Mouse (Mus musculus) MEL (cell line): ENCODE measurements around the gene Pot1b. TPM values are rescaled to one million over a fixed set of nuclear protein-coding genes. Genes with fewer than 3 reads are reported as not detected.

ENCODE experiments used
- DNase-seq: peaks from one replicate; pipeline ENCODE4 v3.0.0; 2011; ENCODE audit warnings: low read depth, low spot score
- H3K27ac ChIP-seq: 2 replicates; pipeline ENCODE4 v1.5.1; 2012; ENCODE audit warnings: low read depth, mild to moderate bottlenecking, control low read depth, low read length, moderate library complexity; ENCODE audit not compliant: control insufficient read depth
- H3K27me3 ChIP-seq, 2 experiments: fragments of 150-350 bp in 1 of 2; sonication (generic) in 1 of 2; 2 replicates each; pipeline ENCODE4 v1.6.1; 2012; ENCODE audit warnings: low read length in 2 of 2, mild to moderate bottlenecking in 2 of 2, improper control_type of control experiment in 1 of 2, moderate library complexity in 1 of 2; ENCODE audit not compliant: insufficient read depth in 2 of 2, control insufficient read depth in 1 of 2
- H3K36me3 ChIP-seq, 2 experiments: 2 replicates each; pipeline ENCODE4 v1.6.1; 2012 to 2014; ENCODE audit warnings: low read length in 2 of 2, improper control_type of control experiment in 1 of 2, inconsistent platforms in 1 of 2, mild to moderate bottlenecking in 1 of 2; ENCODE audit not compliant: insufficient read depth in 2 of 2, control insufficient read depth in 1 of 2
- H3K4me1 ChIP-seq, 2 experiments: fragments of 150-350 bp in 1 of 2; sonication (generic) in 1 of 2; 2 replicates each; pipeline ENCODE4 v1.6.1; 2012; ENCODE audit warnings: low read length in 2 of 2, improper control_type of control experiment in 1 of 2, mild to moderate bottlenecking in 1 of 2; ENCODE audit not compliant: insufficient read depth in 2 of 2, control insufficient read depth in 1 of 2
- H3K4me3 ChIP-seq, 2 experiments: fragments of 150-350 bp in 1 of 2; sonication (generic) in 1 of 2; 2 replicates each; pipeline ENCODE4 v1.5.1; 2012; ENCODE audit warnings: low read depth in 2 of 2, low read length in 2 of 2, mild to moderate bottlenecking in 2 of 2, moderate library complexity in 2 of 2, control low read depth in 1 of 2, improper control_type of control experiment in 1 of 2; ENCODE audit not compliant: control insufficient read depth in 1 of 2, insufficient read depth in 1 of 2
- H3K79me2 ChIP-seq: 2 replicates; pipeline ENCODE4 v1.6.1; 2012; ENCODE audit warnings: mild to moderate bottlenecking, low read length, moderate library complexity; ENCODE audit not compliant: control insufficient read depth, poor library complexity, insufficient read depth
- H3K9ac ChIP-seq: 2 replicates; pipeline ENCODE4 v1.6.1; 2012; ENCODE audit warnings: low read depth, mild to moderate bottlenecking, control low read depth, low read length, moderate library complexity; ENCODE audit not compliant: control insufficient read depth, poor library complexity, severe bottlenecking
- H3K9me3 ChIP-seq: fragments of 150-350 bp; sonication (generic); replicated peaks from 2 replicates; pipeline ENCODE4 v1.6.1; 2012; ENCODE audit warnings: mild to moderate bottlenecking, low read length, improper control_type of control experiment, moderate library complexity; ENCODE audit not compliant: insufficient read depth
- BHLHE40 ChIP-seq: IDR thresholded peaks from 2 replicates; pipeline ENCODE4 v1.6.1; 2012; ENCODE audit warnings: low read depth, mild to moderate bottlenecking, inconsistent platforms, low read length, improper control_type of control experiment, borderline replicate concordance
- CHD1 ChIP-seq: IDR thresholded peaks from 2 replicates; pipeline ENCODE4 v1.6.1; 2012; ENCODE audit warnings: low read depth, mild to moderate bottlenecking, inconsistent platforms, low read length, improper control_type of control experiment
- CTCF ChIP-seq, 3 experiments: IDR thresholded peaks in 2 of 3; conservative IDR thresholded peaks in 1 of 3; 2 replicates each; pipeline ENCODE4 v1.5.1; 2011 to 2012; ENCODE audit warnings: low read length in 3 of 3, low read depth in 2 of 3, mild to moderate bottlenecking in 2 of 3, improper control_type of control experiment in 1 of 3, inconsistent platforms in 1 of 3, mixed read lengths in 1 of 3, moderate library complexity in 1 of 3; ENCODE audit not compliant: control insufficient read depth in 1 of 3, insufficient read depth in 1 of 3, poor library complexity in 1 of 3, severe bottlenecking in 1 of 3
- E2F4 ChIP-seq: IDR thresholded peaks from 2 replicates; pipeline ENCODE4 v1.6.1; 2011; ENCODE audit warnings: low read depth, low read length, improper control_type of control experiment, borderline replicate concordance
- GABPA ChIP-seq: IDR thresholded peaks from 2 replicates; pipeline ENCODE4 v1.6.1; 2012; ENCODE audit warnings: low read depth, mild to moderate bottlenecking, inconsistent platforms, low read length, improper control_type of control experiment, moderate library complexity
- JUND ChIP-seq: IDR thresholded peaks from 2 replicates; pipeline ENCODE4 v1.6.1; 2011; ENCODE audit warnings: low read depth, mild to moderate bottlenecking, improper control_type of control experiment, low read length
- KAT2A ChIP-seq: conservative IDR thresholded peaks from 2 replicates; pipeline ENCODE4 v1.6.1; 2012; ENCODE audit warnings: low read depth, low read length, improper control_type of control experiment, inconsistent platforms
- MEF2A ChIP-seq: IDR thresholded peaks from 2 replicates; pipeline ENCODE4 v1.6.1; 2014; ENCODE audit warnings: low read depth, mild to moderate bottlenecking, inconsistent platforms, low read length, improper control_type of control experiment; ENCODE audit not compliant: poor library complexity, insufficient replicate concordance, severe bottlenecking; ENCODE audit errors: extremely low read depth
- MYB ChIP-seq: IDR thresholded peaks from 2 replicates; pipeline ENCODE4 v1.6.1; 2011; ENCODE audit warnings: mild to moderate bottlenecking, low read depth, low read length, improper control_type of control experiment
- MYC ChIP-seq: IDR thresholded peaks from 2 replicates; pipeline ENCODE4 v1.6.1; 2011; ENCODE audit warnings: low read depth, mild to moderate bottlenecking, low read length, improper control_type of control experiment, moderate library complexity
- NELFE ChIP-seq: IDR thresholded peaks from 2 replicates; pipeline ENCODE4 v1.6.1; 2011; ENCODE audit warnings: low read depth, low read length, improper control_type of control experiment
- NRF1 ChIP-seq: IDR thresholded peaks from 2 replicates; pipeline ENCODE4 v1.6.1; 2014; ENCODE audit warnings: low read depth, mild to moderate bottlenecking, inconsistent platforms, low read length, improper control_type of control experiment, moderate library complexity; ENCODE audit not compliant: poor library complexity, insufficient read depth, severe bottlenecking
- POLR2AphosphoS5 ChIP-seq: IDR thresholded peaks from 2 replicates; pipeline ENCODE4 v1.6.1; 2012; ENCODE audit warnings: low read depth, borderline replicate concordance, mild to moderate bottlenecking, inconsistent platforms, low read length, moderate library complexity, mixed read lengths
- RCOR1 ChIP-seq: IDR thresholded peaks from 2 replicates; pipeline ENCODE4 v1.6.1; 2012; ENCODE audit warnings: low read depth, mild to moderate bottlenecking, inconsistent platforms, low read length, improper control_type of control experiment
- SIN3A ChIP-seq: IDR thresholded peaks from 2 replicates; pipeline ENCODE4 v1.6.1; 2012; ENCODE audit warnings: low read length, improper control_type of control experiment, inconsistent platforms
- SMC3 ChIP-seq: IDR thresholded peaks from 2 replicates; pipeline ENCODE4 v1.6.1; 2011; ENCODE audit warnings: low read depth, low read length, improper control_type of control experiment
- UBTF ChIP-seq: IDR thresholded peaks from 2 replicates; pipeline ENCODE4 v1.6.1; 2012; ENCODE audit warnings: low read depth, mild to moderate bottlenecking, inconsistent platforms, low read length, improper control_type of control experiment, moderate library complexity, borderline replicate concordance; ENCODE audit not compliant: insufficient read depth
- USF2 ChIP-seq, 2 experiments: IDR thresholded peaks; 2 replicates each; pipeline ENCODE4 v1.6.1; 2011 to 2012; ENCODE audit warnings: improper control_type of control experiment in 2 of 2, low read length in 2 of 2, borderline replicate concordance in 1 of 2, inconsistent platforms in 1 of 2, low read depth in 1 of 2, mild to moderate bottlenecking in 1 of 2; ENCODE audit not compliant: insufficient read depth in 1 of 2
- ZKSCAN1 ChIP-seq: IDR thresholded peaks from 2 replicates; pipeline ENCODE4 v1.6.1; 2012; ENCODE audit warnings: low read depth, mild to moderate bottlenecking, inconsistent platforms, low read length, improper control_type of control experiment, moderate library complexity
- polyA plus RNA-seq, 2 experiments: library from polyadenylated mRNA; stranded (reverse) in 1 of 2; unstranded in 1 of 2; fragments of >175 nt in 1 of 2; fragments of >200 nt in 1 of 2; gene quantifications; 2 replicates each; pipeline versions ENCODE4 v1.2.1 to v1.2.4; 2012; ENCODE audit warnings: low replicate concordance in 2 of 2, low read depth in 1 of 2; ENCODE audit not compliant: insufficient read length in 2 of 2, insufficient read depth in 1 of 2, missing spikeins in 1 of 2
- total RNA-seq: library from RNA; depleted of rRNA; stranded (reverse); fragments of 300-350 nt; gene quantifications from 2 replicates; pipeline ENCODE4 v1.2.3, GENCODE M21; 2012

The Pot1b gene
- total and polyA plus RNA-seq, 3 experiments, result 5.7 to 6.5 TPM; not detected in 1

DNA sequence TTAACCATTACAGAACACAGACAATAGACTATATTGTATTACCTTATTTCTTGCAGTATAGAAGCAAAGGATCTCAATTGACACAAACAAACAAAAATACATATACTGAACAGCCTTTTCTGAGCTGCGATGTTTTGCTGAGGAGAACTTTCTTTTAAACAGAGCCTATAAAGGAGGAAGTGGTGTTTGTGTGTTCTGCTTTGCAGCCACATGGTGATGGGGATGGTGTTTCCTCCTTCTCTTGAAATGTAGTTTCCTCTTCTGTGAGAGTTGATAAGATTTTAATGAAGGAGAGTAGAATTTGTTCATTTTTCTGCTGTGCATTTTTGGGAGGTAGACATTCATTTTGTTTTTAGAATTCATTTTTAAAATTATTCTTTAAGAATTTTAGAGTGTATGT, 24.2 kb upstream of the Pot1b start (continued):
- TF ChIP-seq MYC (peak; percentile 99), POLR2AphosphoS5 (no peak)

DNA sequence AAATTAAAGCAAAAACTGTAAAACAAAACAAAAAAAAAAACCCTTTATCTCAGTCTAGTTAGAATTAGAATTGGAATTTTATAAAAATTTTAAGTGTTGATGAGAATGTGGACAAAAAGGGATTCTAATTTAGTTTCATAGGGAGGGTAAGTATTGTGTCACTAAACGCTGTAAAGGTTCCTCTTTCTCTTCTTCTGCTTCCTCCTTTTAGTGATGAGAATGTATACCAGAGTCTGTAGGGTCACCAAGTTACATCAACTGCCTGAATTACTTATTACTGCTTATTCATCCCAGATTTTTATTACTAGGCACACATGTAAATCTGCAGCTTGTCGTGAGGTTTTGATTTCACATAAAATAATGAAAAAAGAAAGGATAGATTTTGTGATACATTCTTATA, 13.8 kb upstream of the Pot1b start:
- H3K27me3 ChIP-seq, result no peaks in the 10 kb centered on the region
- no peak overlapping the region for H3K4me3 ChIP-seq
- no peaks in the 10 kb centered on the region for H3K9me3 ChIP-seq
- DNase-seq, result peak; percentile 50
- no peak overlapping the region for H3K9ac ChIP-seq
- no peaks in the 10 kb centered on the region for H3K79me2 ChIP-seq
- no peaks in the 10 kb centered on the region; a peak in 1 of 4 replicates for H3K4me1 ChIP-seq
- TF ChIP-seq MYC (no peak), NELFE (no peak), SMC3 (no peak), CHD1 (no peak), E2F4 (no peak), MYB (no peak), SIN3A (no peak), USF2 (IDR thresholded peaks at IDR 0.05; ENCODE audit: borderline replicate concordance in 1 of 2, insufficient read depth in 1 of 2, low read depth in 1 of 2, low read length in 2 of 2) (no peak), POLR2AphosphoS5 (no peak), KAT2A (no peak), MEF2A (no peak), NRF1 (no peak), JUND (no peak), BHLHE40 (no peak), CTCF (IDR thresholded peaks at IDR 0.05 in 2 of 3, conservative IDR thresholded peaks at IDR 0.05 in 1 of 3; ENCODE audit: control insufficient read depth in 1 of 3, insufficient read depth in 1 of 3, low read depth in 2 of 3, low read length in 3 of 3, poor library complexity in 1 of 3, severe bottlenecking in 1 of 3) (no peak), ZKSCAN1 (no peak), UBTF (no peak), RCOR1 (no peak), GABPA (no peak)
- no peaks in the 10 kb centered on the region for H3K36me3 ChIP-seq
- H3K27ac ChIP-seq, result no peak overlapping the region
